Mouse (Mus musculus): ENCODE data around the gene Ppp1r1b. TPM values are rescaled to one million over a fixed set of nuclear protein-coding genes. Genes with fewer than 3 reads are reported as not detected.
A peak's percentile ranks its signal among the peaks of the same experiment; 100 is the strongest.

The Ppp1r1b gene
- polyA plus RNA-seq, 1 experiment: not detected

DNA sequence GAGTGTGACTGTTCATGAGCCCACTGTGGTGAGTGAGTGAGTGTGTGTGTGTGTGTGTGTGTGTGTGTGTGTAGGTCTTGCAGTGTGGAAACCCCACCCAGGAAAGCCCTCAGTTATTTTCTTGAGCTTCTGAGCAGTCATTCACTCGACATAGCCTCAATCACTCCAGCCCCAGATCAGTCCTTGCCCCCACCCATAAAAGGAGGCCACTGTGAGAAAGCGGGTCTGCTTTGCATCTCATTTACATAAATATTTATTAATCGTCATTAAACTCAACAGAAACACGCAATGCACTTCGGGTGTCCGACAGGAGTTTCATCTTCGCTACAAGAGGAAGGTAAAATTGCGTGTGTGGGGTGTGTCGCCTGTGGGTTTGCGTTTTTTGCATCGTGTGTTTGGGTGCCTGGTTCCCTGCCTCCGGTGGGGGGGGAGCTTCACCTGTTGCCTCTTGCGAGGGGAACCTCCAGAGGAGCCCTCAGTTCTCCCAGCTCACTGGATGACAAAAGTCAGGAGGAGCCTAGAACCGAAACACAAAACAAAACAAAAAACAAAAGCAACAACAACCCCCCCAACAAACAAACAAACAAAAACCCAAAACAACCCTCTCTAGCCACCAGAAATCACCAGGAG lies 22.9 kb upstream of the Ppp1r1b start:
- no peak overlapping the region for H3K4me3 ChIP-seq (ENCODE audit: insufficient read depth, low read depth, low read length)
- H3K27ac ChIP-seq (replicated peaks; ENCODE audit: low read depth, low read length): no peak overlapping the region
- no peaks in the 10 kb centered on the region; the same call in 1 of the 2 replicates for H3K4me1 ChIP-seq (ENCODE audit: control insufficient read depth, insufficient read depth, insufficient read length, low read length)

DNA sequence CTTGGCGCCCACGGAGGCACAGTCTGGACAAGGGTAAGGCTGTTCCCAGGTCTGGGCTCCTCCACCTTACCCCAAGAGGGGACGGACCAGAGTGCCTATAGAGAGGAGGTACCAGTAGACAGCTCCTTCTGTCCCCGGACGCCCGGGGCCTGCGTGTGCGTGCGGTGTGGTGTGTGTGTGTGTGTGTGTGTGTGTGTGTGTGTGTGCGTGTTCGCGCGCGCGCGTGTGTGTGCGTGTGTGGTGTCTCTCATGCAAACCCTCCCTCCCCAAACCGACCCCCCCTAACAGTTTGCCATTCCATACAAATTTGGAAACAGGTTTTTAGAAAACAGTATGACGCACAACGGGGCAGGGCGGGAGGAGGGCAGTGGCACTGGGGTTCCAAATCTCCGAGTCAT lies 22.4 kb upstream of the Ppp1r1b start:
- Histone ChIP-seq H3K4me3 (ENCODE audit: insufficient read depth, low read depth, low read length) (no peak overlapping the region), H3K4me1 (ENCODE audit: control insufficient read depth, insufficient read depth, insufficient read length, low read length) (no peaks in the 10 kb centered on the region; the same call in 1 of the 2 replicates), H3K27ac (replicated peaks; ENCODE audit: low read depth, low read length) (no peak overlapping the region)

DNA sequence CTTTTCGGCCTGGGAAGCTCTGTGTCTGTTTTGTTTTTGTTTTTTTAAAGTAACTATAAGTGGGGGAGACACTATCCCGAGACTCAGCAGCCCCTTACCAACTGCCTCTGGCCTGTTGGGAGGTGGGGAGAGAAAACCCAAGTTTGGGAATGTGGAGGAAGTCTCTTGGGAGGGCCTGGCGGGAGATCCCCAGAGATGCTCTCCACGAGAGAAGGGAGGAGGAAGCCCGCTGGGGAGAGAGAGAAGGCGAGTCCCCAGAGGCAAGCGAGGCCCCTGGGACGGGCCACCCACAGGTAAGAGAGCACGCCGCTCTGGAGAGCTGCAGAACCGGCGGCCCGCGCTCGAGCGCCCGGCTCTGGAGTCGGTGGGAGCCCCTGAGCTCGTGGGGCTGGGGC lies 21.5 kb upstream of the Ppp1r1b start:
- Histone ChIP-seq H3K27ac (replicated peaks; ENCODE audit: low read depth, low read length) (no peak overlapping the region), H3K4me3 (ENCODE audit: insufficient read depth, low read depth, low read length) (no peak overlapping the region; the same call in 1 of the 2 replicates), H3K4me1 (ENCODE audit: control insufficient read depth, insufficient read depth, insufficient read length, low read length) (no peaks in the 10 kb centered on the region; the same call in 1 of the 2 replicates)

DNA sequence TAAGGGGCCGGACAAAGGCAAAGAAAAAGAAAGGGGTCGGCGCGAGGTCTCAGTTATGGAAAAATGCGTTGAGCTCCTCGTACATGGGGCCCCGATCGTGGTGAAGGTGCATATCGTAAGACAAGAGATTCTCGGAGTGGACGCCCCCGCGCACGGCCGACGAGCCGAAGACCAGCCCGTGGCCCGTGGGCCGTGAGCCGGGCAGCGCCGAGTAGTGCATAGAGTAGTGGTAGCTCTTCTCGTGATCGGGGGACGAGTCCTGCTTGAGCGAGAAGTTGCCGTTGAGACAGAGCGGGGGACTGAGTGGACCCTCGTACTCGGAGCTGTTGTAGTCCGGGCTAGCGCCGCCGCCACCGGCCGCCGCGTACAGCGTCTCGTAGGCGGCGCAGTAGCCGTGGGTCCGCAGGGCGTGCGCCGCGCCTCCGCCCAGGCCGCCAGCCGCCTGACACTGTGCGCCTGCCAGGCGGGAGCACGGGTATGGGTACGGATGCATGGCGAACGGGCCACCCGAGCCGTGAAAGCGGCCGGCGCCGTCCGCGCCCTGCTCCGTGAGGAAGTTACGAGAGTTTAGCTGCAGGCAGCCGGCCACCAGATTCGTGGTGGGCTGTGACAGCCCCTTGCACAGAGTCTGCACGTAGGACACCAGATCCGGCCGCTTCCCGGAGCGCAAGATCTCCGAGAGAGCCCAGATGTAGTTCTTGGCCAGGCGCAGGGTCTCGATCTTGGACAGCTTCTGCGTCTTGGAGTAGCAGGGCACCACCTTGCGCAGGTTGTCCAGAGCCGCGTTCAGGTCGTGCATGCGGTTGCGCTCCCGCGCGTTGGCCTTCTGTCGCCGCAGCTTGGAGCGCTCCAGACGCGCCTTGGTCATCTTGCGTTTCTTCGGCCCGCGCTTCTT lies 20.8 kb upstream of the Ppp1r1b start:
- Histone ChIP-seq H3K27ac (replicated peaks; ENCODE audit: low read depth, low read length) (no peak overlapping the region), H3K4me3 (ENCODE audit: insufficient read depth, low read depth, low read length) (peak overlapping the region; percentile 35), H3K4me1 (ENCODE audit: control insufficient read depth, insufficient read depth, insufficient read length, low read length) (no peaks in the 10 kb centered on the region; the same call in 1 of the 2 replicates)

DNA sequence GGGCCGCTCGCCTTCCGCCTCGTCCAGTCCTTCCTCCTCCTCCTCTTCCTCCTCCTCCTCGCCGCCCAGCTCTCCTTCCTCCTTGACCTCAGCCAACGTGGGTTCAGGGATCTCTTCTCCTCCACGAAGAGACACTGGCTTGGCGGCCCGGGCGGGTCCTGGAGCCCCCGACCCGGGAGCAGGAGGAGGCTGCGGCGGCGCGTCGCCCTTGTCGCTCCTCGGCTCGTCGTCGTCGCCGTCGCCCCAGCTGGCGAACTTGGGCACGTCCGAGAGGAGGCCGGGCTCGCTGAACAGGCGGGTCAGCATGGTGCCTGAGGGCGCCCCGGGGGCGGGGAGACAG lies 20.2 kb upstream of the Ppp1r1b start:
- peak overlapping the region; percentile 35 for H3K4me3 ChIP-seq (ENCODE audit: insufficient read depth, low read depth, low read length)
- no peak overlapping the region for H3K27ac ChIP-seq (replicated peaks; ENCODE audit: low read depth, low read length)
- no peaks in the 10 kb centered on the region; the same call in 1 of the 2 replicates for H3K4me1 ChIP-seq (ENCODE audit: control insufficient read depth, insufficient read depth, insufficient read length, low read length)

DNA sequence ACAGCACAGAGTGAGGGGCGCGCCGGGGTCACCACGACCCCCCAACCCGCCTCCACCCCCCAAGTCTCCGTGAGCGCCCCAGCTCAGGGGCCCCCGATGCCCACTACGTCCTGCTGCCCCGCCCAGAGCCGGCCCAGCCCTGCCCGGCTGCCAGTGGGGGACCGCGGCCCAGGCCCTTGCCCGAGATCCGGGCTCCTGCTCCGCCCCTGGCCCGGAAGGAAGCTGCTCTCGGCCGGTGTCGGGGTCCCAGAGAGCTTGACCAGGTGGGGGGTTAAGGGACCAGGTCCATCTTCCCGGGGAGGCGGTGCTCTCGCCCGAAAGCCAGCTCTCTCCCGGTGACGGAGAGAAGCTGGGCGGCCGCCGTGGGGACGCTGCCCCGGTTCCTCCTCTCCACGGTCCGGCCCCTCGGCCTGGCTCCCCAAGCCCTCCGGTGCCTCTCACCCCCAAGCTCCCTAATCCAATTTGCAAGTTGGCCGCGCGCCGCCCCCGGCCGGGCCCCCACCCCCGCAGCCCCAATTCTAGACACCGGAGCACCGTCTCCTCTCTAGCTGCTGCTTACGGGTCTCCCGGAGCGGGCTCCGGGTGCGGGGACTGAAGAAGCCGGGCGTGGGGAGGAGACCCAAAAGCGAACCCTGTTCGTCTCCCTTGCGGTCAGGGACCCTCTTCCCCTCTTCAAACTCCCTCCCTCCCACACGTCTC lies 19.7 kb upstream of the Ppp1r1b start:
- no peak overlapping the region for H3K27ac ChIP-seq (replicated peaks; ENCODE audit: low read depth, low read length)
- H3K4me1 ChIP-seq (ENCODE audit: control insufficient read depth, insufficient read depth, insufficient read length, low read length): no peaks in the 10 kb centered on the region; the same call in 1 of the 2 replicates
- peak overlapping the region; percentile 30 for H3K4me3 ChIP-seq (ENCODE audit: insufficient read depth, low read depth, low read length)

DNA sequence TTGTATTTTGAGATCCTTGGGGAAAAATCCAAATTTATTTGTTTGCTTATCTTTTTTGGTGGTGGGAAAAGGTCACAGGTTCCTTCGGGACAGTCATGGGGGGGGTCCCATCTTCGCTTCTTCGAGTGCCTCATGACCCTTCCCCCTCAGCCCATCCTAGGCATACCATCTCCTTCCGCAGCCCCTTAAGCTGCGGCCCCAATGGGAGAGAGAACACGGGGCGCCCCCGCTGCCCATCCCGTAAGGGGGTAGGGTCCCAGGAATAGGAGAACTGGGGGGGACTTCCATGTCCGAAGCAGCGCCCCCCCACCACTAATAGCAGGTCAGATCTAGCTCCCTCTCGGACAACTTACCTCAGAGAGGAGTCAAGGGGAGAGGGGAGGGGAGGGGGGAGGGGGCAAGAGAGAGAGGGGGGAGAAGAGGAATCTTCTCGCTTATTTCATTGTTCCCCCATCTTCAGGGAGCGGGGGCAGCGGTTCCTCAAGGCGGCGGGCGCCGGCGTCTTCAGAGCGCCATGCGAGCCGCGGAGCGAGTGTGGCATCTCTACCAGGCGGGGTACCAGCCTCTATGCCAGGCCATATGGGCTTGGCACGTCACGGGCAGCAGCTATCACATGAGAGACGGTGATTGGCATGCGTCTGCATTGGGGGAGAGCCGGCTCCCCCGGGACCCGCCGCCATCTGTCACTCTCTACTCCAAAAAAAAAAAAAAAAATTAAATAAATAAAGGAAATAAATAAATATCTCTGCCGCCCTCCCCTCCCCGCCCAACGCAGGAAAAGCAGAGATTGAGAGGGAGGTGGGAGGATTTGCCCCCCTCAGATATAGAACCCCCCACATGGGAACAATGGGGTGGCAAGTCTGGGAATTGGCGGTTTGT lies 18.9 kb upstream of the Ppp1r1b start, which contains the start of gene Neurod2:
Gene Neurod2 (minus strand): TSS at position 568 of the 879 bp plus-strand sequence.
- Histone ChIP-seq H3K4me3 (ENCODE audit: insufficient read depth, low read depth, low read length) (peak within 1 kb of the TSS; percentile 30; the same call in 1 of the 2 replicates), H3K4me1 (ENCODE audit: control insufficient read depth, insufficient read depth, insufficient read length, low read length) (no peaks in the 10 kb centered on the region; the same call in 1 of the 2 replicates)

DNA sequence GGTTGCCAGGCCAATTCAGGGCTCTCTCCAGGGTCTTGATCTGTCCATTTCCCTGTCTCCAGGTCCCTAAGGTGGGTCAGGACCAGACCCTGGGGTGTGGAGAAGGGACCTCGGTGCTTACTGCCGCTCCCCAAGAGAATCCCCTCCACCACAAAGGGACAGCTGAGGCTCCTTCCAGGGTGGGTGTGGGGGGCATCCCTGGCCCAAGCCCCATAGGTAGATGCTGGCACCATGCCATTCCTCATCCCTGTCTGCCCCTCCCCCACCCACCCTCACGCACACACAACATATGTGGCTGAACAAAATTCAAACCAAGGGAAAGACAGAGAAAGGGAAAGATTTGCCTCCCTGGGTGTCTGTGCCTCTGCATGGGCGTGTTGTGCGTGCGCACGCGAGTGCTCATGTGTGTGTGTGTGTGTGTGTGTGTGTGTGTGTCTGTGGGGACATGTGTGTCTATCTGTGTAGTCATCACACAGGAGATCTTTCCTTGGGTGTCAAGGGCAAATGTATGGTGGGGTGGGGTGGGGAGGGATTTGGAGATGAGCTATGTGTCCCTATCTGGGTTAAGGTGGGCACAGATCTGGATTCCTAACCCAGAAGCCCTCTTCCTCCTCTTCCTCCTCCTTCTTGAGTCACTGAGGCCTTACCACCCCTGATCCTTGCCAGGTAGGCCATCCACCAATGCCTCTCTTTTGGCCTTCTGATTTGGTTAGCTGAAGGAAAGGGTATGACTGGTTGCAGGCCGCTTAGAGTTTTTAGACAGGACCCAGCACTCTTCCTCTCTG lies 18.1 kb upstream of the Ppp1r1b start:
- H3K4me1 ChIP-seq (ENCODE audit: control insufficient read depth, insufficient read depth, insufficient read length, low read length): no peaks in the 10 kb centered on the region; the same call in 1 of the 2 replicates
- H3K27ac ChIP-seq (replicated peaks; ENCODE audit: low read depth, low read length): no peak overlapping the region
- no peak overlapping the region for H3K4me3 ChIP-seq (ENCODE audit: insufficient read depth, low read depth, low read length)

More for the DNA sequence above, 18.9 kb upstream of the Ppp1r1b start, which contains the start of gene Neurod2:
- H3K27ac ChIP-seq (replicated peaks; ENCODE audit: low read depth, low read length): no peak within 1 kb of the TSS

DNA sequence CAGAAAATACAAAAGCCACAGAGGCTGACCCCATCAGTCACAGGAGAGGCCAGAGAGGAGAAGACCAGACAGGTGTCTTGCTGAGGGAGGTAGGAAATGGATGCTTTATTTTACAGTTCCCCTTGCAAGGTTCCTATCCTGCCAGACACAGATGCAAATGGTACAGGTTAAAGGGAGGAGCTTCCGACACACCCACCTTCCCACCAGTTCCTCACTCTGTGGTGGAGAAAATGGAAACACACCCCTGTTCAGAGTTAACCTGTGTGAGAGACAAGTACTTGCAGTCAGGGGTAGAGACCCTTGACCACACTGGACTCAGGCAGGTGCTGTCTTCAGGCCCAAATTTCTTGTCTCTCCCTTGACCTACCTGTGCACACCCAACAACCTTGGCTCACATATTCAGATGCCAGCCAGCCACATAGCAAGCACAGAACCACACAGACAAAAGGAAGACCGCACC lies 17.4 kb upstream of the Ppp1r1b start:
- Histone ChIP-seq H3K27ac (replicated peaks; ENCODE audit: low read depth, low read length) (no peak overlapping the region), H3K4me1 (ENCODE audit: control insufficient read depth, insufficient read depth, insufficient read length, low read length) (no peaks in the 10 kb centered on the region; the same call in 1 of the 2 replicates), H3K4me3 (ENCODE audit: insufficient read depth, low read depth, low read length) (no peak overlapping the region)

DNA sequence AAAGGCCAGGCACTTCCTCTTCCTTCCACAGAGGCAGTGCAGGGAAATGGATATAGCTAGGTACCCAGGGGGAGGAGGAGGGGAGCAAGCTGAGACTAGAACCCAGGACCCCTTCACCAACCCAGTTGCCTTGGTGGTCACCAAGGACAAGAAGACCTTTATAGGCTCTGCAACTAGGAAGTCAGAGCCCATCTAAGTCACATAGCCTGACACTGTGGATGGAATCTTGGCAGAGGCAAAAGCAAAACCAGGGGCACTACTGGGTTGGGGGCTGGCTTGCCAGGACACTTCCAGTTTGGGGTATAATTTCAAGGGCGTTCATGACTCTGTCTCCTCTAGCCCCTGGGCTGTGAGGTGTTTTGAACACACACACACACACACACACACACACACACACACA lies 16.8 kb upstream of the Ppp1r1b start:
- no peaks in the 10 kb centered on the region; the same call in 1 of the 2 replicates for H3K4me1 ChIP-seq (ENCODE audit: control insufficient read depth, insufficient read depth, insufficient read length, low read length)
- H3K27ac ChIP-seq (replicated peaks; ENCODE audit: low read depth, low read length): no peak overlapping the region
- H3K4me3 ChIP-seq (ENCODE audit: insufficient read depth, low read depth, low read length): no peak overlapping the region

DNA sequence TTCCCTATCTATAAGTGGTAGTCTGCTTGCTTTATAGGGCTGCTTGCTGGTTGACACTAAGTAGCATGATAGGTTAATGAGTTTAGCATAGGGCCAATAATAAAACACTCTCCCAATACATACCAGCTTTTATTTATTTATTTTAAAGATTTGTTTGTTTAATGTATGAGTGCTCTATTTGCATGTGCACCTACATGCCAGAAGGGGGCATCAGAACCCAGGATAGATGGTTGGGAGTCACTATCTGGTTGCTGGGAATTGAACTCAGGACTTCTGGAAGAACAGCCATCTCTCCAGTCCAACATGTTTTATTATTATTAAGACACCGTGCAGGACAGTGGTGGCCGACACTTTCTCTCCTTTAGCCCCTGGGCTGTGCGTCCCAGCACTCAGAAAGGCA lies 16.0 kb upstream of the Ppp1r1b start:
- no peak overlapping the region for H3K4me3 ChIP-seq (ENCODE audit: insufficient read depth, low read depth, low read length)
- no peak overlapping the region for H3K27ac ChIP-seq (replicated peaks; ENCODE audit: low read depth, low read length)
- no peaks in the 10 kb centered on the region; the same call in 1 of the 2 replicates for H3K4me1 ChIP-seq (ENCODE audit: control insufficient read depth, insufficient read depth, insufficient read length, low read length)

DNA sequence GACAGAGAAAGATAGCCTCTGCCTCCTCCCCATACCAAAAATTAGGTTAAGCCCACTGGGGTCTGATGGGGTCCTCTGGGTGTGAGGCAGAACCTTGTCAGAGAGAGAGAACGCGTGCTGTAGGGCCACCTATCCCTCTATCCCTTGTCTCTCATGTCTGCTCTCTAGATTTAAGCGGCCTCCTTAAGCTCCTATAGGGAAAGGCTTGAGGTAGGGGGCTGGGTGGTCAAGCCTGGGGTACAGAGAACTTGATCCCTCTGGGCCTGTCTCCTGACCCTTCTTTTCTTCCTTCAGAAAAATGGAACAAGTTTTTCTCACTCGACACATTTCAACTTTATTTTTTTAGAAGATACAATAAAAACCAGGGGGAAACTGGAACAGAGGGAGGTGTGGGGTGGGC lies 15.4 kb upstream of the Ppp1r1b start:
- no peak overlapping the region for H3K4me3 ChIP-seq (ENCODE audit: insufficient read depth, low read depth, low read length)
- H3K4me1 ChIP-seq (ENCODE audit: control insufficient read depth, insufficient read depth, insufficient read length, low read length): no peaks in the 10 kb centered on the region
- no peak overlapping the region for H3K27ac ChIP-seq (replicated peaks; ENCODE audit: low read depth, low read length)

DNA sequence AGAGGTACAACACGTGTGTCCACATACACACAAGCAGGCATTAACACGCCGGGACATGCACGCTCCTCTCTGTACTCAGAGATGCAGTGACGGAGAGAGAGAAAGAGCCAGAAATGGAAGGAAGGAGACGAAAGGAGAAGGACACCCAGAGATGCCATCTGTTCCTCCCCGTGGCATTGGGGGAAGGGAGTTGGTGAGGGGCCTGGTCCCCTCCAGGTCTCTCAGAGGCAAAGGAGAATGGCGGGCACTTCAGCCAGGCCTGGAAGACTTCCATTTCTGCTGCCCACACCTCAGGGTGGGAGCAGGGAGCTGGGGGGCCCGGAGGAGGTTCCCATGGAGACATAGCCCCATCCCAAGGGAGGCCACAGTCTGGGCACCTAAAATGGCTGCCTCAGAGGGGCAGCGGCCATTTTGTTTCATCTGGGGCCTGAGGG lies 14.9 kb upstream of the Ppp1r1b start:
- H3K4me1 ChIP-seq (ENCODE audit: control insufficient read depth, insufficient read depth, insufficient read length, low read length): 0 out of 2 replicates have a peak, but pooled peaks cover under 1% of the 10 kb centered on the region
- no peak overlapping the region for H3K27ac ChIP-seq (replicated peaks; ENCODE audit: low read depth, low read length)
- H3K4me3 ChIP-seq (ENCODE audit: insufficient read depth, low read depth, low read length): no peak overlapping the region
